Mouse (Mus musculus) heart, postnatal 25 days (tissue): ENCODE measurements at regions not wholly inside any gene's neighbourhood (a gene's known extent, or its start where the extent isn't known, plus 50 kb on each side); places are given as distances from the start of the nearest gene placed in this dataset.

Experiments used
- DNase-seq: peaks from one replicate; pipeline ENCODE4 v3.0.0; 2022; ENCODE audit warnings: low spot score
- intact Hi-C: fragments of 180-260 bp; cut with DNase I; formaldehyde crosslinking; loops from one replicate; pipeline ENCODE4 v1.15.1; 2025

DNA sequence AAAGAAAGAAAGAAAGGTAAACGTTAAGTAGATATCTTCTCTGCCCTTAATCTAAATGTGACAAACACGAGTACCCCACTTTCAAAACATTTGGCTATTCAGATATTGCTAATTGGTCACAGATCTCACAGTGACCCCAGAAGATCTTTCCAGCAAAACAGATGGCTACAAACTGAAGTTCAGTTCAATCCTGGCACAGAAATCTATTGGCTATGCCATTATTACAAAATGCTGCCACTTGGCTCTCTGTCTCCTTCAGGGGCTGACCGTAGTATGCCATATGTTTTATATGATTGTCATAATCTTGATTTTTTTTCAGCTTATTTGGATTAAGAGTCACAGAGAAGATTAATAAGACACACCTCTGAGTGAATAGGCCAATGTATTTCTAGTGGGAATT lies 873.2 kb downstream of the Slc22a22 start:
- DNase-seq = no peak
- intact Hi-C loops = no loop called here

DNA sequence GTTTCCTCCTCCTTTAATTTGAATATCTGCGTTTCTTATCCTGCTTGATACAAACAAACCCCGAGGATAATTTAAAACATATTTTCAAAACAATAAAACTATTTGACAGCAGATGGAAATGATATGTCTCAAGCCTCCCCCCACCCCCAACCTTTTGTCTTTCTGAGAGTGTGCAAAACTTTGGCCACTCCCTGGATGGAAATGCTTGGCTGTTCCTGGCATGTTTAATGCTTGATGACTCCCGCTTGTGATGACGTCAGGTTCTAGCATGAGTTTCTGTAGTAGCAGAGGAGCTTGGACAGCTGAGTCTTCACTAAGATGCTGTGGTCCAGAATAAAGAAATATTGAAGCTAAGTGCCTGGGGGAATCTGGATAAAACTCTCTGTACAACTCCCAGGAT lies 884.8 kb downstream of the Slc22a22 start:
- intact Hi-C loops = no loop called here
- DNase-seq = no peak

DNA sequence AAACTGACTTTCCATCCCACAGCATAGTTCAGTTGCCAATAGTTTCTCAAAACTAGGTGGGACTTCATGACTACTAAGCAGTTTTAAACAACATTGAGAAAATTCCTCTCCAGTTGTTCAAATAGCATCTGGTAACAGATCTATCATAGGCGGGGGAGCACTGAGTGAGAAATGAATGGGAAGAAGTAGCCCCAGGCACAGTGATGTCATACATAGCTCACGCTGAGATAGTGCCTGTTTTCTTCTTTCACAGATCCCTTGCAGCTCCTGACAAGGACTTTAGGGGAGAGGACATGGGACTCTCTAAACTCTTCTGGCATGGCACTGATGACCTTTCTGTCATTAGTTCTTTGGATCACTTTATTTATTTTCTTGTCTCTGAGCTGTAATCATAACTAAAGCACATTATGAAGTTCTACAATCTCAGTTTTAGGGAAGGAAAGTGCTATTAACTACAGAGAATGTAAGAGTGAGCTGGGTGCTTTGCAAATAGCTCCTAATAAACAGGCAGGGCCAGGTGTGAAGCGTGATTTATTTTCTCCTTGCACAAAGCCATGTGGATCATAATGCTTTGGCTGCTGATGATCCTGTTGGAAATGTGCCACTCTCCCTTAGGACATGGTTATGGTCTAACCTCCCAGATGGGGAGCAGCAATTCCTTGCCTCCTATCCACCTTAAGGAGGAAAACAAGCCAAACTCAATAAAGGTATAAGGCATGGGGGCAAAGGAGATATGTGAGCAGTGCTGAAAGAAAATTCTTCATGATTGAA lies 896.5 kb downstream of the Slc22a22 start:
- no peak for DNase-seq

DNA sequence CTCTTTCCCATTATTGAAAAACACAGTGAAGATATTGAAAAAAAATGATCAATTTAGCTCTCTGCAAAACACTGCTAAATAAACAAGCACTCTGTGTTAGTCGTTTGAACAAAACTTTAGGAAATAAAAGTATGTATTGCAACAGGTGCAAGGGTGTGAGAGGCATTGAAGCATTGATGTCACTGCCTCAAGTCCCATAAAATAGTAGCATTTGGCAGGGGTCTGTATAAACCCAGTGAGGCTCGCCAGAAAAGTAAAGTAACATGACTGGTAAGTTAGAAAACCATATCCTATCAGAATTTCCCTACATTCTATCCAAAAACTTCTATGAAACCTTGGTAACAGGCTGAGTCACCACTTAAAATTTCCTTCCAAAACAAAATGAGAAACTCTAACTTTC lies 914.2 kb downstream of the Slc22a22 start:
- intact Hi-C loops = no loop called here
- DNase-seq = no peak

More for the DNA sequence above, 896.5 kb downstream of the Slc22a22 start:
- intact Hi-C loops = no loop called here

DNA sequence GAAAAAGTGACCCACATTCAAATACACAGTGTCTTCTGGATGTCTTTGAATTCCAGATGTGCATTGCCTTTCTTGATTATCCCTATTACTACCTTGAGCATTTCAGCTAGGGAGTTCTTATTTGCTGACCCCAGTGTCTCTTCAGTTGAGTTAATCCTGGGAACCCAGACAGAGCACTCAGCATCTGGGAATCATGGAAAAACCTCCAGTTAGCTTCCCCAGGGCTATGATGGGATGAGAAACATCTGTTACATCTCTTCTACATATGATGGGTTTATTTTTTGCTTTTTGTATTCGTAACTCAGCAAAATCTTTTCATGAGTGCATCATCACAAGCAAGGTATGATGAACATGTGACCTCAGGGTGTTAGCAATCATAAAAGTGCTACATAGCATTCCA lies 914.6 kb downstream of the Slc22a22 start:
- intact Hi-C loops = no loop called here
- no peak for DNase-seq

DNA sequence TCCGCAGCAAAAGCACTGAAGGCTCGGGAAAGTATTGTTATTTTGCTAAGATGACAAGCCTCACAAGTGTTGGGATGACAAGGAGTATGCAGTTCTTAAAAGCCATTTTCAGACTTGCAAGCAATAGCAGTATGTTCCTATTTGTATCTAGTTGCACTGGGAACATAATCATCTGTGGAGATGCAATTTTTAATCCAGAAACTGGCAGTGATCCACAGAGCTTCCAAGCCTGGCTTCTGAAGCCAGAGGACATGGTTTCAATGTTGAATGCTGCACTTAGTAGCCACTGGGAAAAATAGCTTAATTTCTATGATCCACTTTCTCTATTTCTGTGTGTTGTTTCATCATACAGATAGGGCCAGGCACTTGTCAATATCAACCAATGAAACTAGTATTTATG lies 915.3 kb downstream of the Slc22a22 start:
- intact Hi-C loops = no loop called here
- no peak for DNase-seq

DNA sequence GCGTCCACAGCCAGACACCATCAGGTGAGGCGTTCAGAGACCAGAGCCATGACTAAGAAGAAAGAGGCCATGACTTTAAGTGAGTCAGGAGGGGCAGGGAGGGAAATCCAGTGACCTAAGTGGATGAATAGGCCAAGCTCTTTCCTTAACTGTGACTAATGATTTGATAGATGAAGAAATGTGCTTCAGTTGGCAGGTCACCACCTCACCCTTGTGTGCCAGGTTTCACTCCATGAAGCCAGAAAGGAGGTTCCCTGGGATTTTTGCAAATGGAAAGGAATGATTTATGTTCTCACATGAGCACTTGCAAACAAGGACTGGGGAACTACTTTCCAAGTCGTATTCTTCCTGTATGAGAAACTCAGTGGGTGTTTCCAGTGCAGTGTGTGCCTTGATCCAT lies 923.0 kb downstream of the Slc22a22 start:
- DNase-seq = peak; percentile 19
- intact Hi-C loops = no loop called here

DNA sequence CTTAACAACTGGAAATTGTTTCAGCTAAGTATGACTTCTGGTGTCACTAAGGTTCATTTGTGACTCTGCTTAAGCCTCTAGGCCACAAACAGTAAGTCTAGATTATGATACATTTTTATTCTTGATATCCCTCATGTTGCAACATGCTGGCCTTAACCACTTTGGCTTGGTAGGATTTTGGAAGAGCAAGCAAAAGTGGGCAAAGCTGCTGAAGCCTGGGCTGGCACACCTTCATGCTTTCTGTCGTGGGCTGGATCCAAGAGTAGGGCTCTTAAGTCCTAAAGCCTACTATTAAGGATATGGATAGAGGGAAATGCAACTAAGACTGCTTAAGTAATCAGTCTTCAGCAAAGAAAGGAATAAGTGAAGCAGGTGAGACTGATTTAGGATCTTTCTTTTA lies 923.6 kb downstream of the Slc22a22 start:
- intact Hi-C loops = no loop called here
- DNase-seq = no peak

DNA sequence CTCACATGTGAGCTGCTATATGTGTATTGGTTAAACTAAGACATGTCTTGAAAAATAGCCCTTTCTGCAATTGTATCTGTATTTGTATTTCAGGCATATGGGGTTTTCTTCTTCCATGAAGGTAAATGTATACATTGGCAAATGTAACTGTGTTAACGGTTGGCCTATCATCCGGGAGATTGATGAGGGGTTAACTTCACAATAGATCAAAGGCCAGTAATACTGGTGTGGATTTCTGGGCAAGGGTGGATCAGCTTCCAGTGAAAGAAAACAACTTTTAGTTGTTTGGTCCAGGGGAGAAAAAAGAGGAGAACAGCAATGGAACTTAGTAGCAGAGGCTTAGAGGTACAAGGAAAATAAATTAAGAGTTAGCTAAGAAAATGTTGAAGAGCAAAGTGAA lies 945.9 kb downstream of the Slc22a22 start:
- intact Hi-C loops = no loop called here
- DNase-seq = no peak

DNA sequence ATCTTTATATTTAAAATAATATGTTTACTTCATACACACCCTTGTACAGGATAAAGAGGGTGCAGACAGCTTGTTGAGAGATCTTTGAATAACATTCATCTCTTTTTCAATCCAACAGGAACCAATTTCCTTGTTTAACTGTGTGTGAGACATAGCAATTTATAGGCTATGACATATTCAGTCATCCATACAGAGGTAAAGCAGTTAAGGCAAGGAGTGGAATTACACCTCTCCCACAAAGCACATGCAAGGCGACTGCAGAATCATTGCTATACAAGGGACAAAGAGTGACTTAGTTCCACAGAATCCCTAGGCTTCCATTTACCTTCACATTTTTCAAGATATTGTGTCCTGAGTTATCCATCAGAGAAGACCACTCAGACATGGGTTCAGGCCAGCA lies 959.0 kb downstream of the Slc22a22 start:
- no peak for DNase-seq
- intact Hi-C loops = no loop called here

DNA sequence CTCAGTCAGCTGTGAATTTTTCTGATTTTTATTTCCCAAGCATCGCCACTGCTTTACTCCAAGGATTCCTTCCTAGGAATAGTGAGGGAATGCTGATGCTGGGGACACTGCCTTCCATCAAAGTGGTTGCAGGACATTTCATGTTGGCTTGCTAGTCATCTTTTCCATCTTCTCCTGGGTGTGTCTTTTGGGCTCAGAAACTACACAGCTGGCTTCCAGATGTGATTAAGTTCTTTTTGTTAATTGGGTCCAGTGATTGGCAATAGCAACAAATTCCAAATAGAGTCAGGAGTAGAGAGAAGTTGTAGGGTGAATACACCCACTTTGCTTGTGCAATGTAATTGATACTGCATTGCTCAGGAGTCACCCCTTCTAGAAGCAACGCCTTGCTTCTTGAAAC lies 961.3 kb downstream of the Slc22a22 start:
- no peak for DNase-seq
- intact Hi-C loops = no loop called here

DNA sequence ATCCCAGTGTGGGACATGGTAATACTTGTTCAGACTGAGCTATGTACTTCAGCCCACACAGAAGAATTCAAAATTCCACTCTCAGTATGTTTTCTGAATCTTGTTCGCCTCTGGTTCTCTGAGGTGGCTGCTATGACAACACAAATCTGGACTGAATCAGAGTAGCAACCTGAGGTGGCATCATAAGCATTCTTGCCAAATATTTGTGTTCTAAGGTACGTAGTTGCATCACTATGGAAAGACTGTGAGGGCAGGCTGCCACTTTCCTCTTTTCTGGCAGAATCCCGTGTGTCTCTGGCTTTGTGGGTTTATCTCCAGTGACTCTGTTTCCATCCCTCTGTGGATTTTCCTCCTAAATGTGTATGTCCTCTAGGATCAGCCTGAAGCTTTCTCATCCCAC lies 978.7 kb downstream of the Slc22a22 start:
- no peak for DNase-seq
- intact Hi-C loops = no loop called here

DNA sequence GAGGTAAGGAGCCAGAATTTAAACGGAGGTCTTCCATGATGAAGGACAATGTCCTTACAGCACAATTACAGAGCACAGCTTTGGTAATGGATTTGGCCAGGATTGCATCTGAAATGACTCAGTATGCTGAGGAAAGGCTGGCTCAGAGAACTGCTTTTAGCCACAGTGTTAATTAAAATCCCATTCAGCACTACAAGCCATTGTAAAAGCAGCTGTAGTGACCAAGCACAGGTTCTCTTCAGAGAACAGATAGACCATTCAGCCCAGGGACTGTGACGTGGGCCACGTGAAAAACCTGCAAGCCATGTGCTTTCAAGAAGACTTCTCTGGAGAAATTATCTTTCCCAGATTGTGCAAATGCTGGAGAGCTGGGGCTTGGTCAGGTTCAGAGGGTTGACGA lies 979.7 kb downstream of the Slc22a22 start:
- no peak for DNase-seq
- intact Hi-C loops = no loop called here

DNA sequence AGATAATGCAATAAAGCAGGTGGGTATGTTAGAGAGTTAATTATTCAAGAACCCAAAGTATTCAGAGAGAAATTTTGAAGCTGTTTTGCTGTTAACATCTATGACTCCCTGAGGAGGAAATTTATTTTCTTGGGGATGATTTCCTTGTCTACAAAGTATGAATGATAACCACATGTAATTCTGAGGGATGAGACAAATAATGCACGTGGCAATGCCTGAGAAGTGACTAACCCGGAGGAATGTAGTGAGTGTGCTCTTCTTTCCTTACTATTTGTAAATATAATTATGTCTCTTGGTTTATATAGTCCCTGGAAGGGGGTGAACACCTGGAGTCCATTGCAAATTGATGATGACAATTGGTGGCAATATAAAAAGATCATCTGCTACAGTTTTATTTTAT lies 981.1 kb downstream of the Slc22a22 start:
- intact Hi-C loops = no loop called here
- DNase-seq = no peak

DNA sequence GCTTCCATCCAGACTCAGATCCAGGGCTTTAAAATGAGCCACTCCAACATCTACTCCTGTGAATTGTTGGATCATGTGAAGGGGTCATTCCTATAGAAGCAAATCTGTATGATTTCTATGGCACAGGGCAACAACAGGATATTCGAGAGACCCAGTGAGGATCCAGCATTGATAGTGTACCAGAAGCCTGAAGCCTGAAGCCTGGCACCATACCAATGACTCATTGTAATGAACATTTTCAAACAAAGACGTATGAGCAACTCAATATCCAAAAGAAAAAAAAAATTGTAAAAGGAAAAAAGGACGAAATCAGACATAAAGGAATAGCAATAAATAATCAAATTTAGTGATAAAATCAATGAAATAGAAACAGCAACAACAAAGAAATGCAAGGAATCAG lies 991.5 kb downstream of the Slc22a22 start:
- intact Hi-C loops = no loop called here
- no peak for DNase-seq

DNA sequence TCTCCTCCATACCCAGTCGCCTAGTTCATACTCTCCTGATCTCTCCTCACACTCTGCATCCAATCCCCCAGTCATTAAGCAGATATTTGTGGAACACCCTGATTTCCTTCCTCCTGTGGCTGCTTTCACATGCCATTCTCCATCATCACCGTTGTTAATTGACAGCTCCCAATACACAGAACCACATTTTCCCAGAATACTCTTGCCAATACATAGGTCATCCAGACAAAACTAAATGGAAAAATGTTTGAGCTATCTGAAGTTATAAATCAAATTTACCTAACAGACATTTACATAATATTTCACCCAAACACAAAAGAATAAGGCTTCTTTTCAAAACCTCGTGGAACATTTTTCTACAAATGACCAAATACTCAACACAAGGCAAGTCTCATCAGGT lies 992.7 kb downstream of the Slc22a22 start:
- no peak for DNase-seq
- intact Hi-C loops = no loop called here

DNA sequence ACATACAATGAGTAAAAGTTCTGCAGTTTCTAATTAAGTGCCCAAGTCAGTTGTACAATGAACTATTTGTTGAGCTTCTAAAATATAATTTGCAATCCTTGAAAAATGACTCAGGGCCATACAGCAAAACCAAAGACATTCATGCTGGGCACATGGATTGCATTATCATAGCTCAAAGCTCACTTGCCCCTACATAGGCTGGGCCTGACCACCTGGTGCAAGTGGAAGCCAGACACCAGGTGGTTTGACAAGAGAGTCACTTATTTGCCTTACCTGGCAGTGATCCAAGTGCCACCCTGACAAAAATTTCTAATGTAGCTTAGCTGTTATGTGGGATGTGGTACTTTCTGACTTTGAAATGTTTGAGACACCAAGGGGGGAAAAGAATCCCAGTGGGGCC lies 997.7 kb downstream of the Slc22a22 start:
- DNase-seq = no peak
- intact Hi-C loops = no loop called here

DNA sequence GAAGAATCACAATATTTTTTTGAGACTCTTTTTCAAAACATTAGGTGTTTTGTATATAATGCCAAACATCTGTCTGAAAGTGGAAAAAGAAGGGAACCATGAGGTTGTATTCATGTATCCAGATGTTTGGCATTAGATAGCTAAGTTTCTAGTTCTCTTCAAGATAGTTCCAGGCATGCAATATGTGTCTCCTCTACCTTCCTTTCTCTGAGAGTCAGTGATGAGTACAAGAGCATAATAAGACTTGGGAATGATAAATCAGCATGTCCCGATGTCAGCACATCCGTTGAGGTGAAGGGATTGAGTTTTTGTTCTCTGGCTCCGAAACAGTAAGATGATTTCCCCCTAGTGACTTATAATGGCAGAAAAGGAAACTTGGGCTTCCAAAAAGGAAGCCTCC lies 998.4 kb downstream of the Slc22a22 start:
- intact Hi-C loops = no loop called here

DNA sequence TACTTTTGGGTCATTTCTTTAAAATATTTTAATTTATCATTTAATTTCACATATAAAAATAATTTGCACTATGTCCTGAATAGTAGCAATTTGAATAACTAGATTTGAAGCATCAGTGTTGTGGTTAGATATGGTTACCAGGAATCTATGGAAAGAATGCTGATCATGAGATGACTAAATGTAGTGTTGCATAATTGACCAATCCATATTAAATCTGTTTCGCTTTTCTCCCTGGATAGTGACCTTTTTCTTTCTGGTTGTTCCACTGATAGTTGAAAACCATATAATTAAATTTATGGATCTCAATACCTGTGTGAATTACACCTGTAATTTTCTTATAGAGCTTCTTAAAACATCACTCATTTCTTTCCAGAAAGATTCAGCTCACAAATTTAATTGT lies 1003.7 kb downstream of the Slc22a22 start:
- intact Hi-C loops = no loop called here
- DNase-seq = no peak

More for the DNA sequence above, 998.4 kb downstream of the Slc22a22 start:
- no peak for DNase-seq

DNA sequence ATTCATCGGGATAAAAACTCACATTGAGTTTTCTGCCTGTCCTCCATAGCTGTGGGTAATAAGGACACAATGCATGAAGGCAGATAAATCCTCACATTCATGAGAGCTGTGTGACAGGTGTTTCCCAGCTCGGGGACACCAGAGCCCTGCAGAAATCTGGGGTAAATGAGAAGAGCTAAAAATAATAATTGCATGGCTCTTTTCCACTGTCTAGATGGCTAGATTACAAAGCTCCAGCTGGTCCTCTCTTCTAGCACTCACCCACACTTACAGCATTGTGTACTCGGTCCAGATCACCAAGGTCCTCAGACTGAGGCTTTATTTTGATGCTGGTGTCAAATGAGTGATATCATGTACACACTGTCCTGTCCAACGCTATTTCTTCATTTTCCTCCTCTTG lies 1025.5 kb downstream of the Slc22a22 start:
- DNase-seq = no peak
- intact Hi-C loops = no loop called here

DNA sequence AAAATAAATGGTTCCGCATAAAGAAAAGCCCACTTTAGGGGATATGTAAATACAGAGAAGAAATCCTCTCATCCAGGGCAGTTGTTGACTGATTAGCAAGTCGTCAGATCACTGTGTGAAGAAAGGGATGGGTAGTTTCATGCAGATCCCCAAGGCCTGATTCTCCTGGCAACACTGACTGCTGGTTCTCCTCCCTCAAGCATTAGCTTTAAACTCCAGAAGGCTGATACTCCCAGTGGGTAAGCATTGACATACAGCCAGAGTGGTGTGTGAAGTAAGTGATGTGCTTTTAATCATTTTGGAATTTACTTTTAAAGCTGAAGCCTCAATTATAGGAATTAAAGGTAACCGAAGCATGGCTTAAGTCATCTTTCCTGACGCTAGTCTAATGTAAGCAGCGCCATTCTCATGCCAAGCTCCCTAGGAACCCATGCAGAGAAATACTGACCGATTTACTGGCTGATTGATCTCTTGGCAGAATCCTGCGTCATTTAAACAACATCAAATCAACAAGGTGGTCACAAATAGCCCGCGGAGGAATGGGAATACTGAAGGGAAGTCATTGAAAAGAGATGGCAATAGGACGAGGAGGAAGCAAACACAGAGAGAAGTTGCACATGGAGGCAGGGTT lies 1029.3 kb downstream of the Slc22a22 start:
- no peak for DNase-seq
- intact Hi-C loops = no loop called here

DNA sequence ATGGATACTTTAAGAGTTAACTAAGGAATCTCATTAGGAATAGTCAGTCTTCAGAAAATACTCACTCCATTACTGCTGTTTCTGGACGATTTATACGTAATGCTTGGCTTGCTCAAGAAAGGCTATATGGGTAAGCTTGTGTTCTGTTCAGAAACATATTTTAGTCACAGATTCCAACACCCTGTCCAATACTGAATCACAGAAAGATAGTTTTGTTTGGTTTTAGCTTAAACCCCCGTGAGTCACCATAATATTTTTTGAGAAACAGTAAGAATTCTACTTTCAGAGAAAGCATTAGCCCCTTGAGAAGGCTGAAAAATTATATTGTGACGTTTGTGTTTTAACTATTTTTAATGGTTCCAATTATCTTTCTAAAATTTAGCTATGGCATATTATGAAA lies 1037.3 kb downstream of the Slc22a22 start:
- DNase-seq = no peak
- intact Hi-C loops = no loop called here
